Mouse (Mus musculus) ES-E14 (cell line): ENCODE data around the gene Pgf. TPM values are rescaled to one million over a fixed set of nuclear protein-coding genes. Genes with fewer than 3 reads are reported as not detected.

Experiments used
- DNase-seq: peaks from one replicate; pipeline ENCODE4 v3.0.0-alpha.2; 2013; ENCODE audit warnings: low read depth, low spot score
- H3K27ac ChIP-seq: 2 replicates; pipeline ENCODE4 v1.5.1; 2012; ENCODE audit warnings: low read depth, mild to moderate bottlenecking, low read length, moderate library complexity, mixed read lengths; ENCODE audit not compliant: poor library complexity, insufficient read depth, severe bottlenecking
- H3K36me3 ChIP-seq: 2 replicates; pipeline ENCODE4 v1.6.1; 2012; ENCODE audit warnings: mild to moderate bottlenecking, low read length, moderate library complexity, mixed read lengths; ENCODE audit not compliant: control insufficient read depth, poor library complexity, insufficient read depth, severe bottlenecking
- H3K4me1 ChIP-seq, 2 experiments: fragments of 150-350 bp in 1 of 2; sonication (generic) in 1 of 2; 2 replicates each; pipeline ENCODE4 v1.6.1; 2012; ENCODE audit warnings: low read length in 2 of 2, mild to moderate bottlenecking in 1 of 2, mixed read lengths in 1 of 2; ENCODE audit not compliant: control insufficient read depth in 2 of 2, insufficient read depth in 2 of 2, poor library complexity in 1 of 2
- H3K4me3 ChIP-seq, 2 experiments: fragments of 150-350 bp in 1 of 2; sonication (generic) in 1 of 2; 2 replicates each; pipeline ENCODE4 v1.5.1; 2012; ENCODE audit warnings: low read length in 2 of 2, low read depth in 1 of 2, mild to moderate bottlenecking in 1 of 2, mixed read lengths in 1 of 2; ENCODE audit not compliant: insufficient read depth in 1 of 2, poor library complexity in 1 of 2, severe bottlenecking in 1 of 2
- H3K9ac ChIP-seq: 2 replicates; pipeline ENCODE4 v1.6.1; 2012; ENCODE audit warnings: low read depth, mild to moderate bottlenecking, low read length, mixed read lengths; ENCODE audit not compliant: poor library complexity, insufficient read depth, severe bottlenecking
- H3K9me3 ChIP-seq: fragments of 150-350 bp; sonication (generic); 2 replicates; pipeline ENCODE4 v1.6.1; 2012; ENCODE audit warnings: low read depth, mild to moderate bottlenecking, low read length; ENCODE audit not compliant: control insufficient read depth, insufficient read depth
- CHD2 ChIP-seq: IDR thresholded peaks from 2 replicates; pipeline ENCODE4 v1.6.1; 2014; ENCODE audit warnings: mild to moderate bottlenecking, low read depth, low read length, inconsistent platforms
- HCFC1 ChIP-seq: IDR thresholded peaks from 2 replicates; pipeline ENCODE4 v1.6.1; 2012; ENCODE audit warnings: low read length, inconsistent platforms, borderline replicate concordance; ENCODE audit not compliant: insufficient read depth
- MAFK ChIP-seq: IDR thresholded peaks from 2 replicates; pipeline ENCODE4 v1.6.1; 2014; ENCODE audit warnings: mild to moderate bottlenecking, low read depth, low read length, inconsistent platforms; ENCODE audit not compliant: insufficient read depth
- ZC3H11A ChIP-seq: IDR thresholded peaks from 2 replicates; pipeline ENCODE4 v1.6.1; 2012; ENCODE audit warnings: low read depth, mild to moderate bottlenecking, inconsistent platforms, low read length, borderline replicate concordance
- ZNF384 ChIP-seq: IDR thresholded peaks from 2 replicates; pipeline ENCODE4 v1.6.1; 2012; ENCODE audit warnings: low read depth, low read length, inconsistent platforms
- in situ Hi-C, 2 experiments: fragments of 600-800 bp; cut with MboI; formaldehyde crosslinking; loops; one replicate each; pipeline ENCODE4 v1.15.1; 2025; ENCODE audit warnings: low sequenced_read_pairs in 2 of 2, inconsistent platforms in 1 of 2; ENCODE audit not compliant: unreplicated experiment in 2 of 2
- total RNA-seq: library from RNA; depleted of rRNA; stranded (reverse); fragments of 300-350 nt; gene quantifications from 2 replicates; pipeline ENCODE4 v1.2.3, GENCODE M21; 2012

Pgf gene
- total RNA-seq, 1 experiment = 6.9 TPM

- Histone ChIP-seq H3K4me3 (no peak overlapping the region), H3K27ac (no peak overlapping the region), H3K36me3 (no peaks in the 10 kb centered on the region), H3K4me1 (peaks cover 4 to 7% of the 10 kb centered on the region in 2 experiments; a peak in 2 of 4 replicates), H3K9ac (no peak overlapping the region), H3K9me3 (no peaks in the 10 kb centered on the region)
- no peak for DNase-seq
- TF ChIP-seq HCFC1 (no peak), MAFK (no peak), ZC3H11A (no peak), CHD2 (no peak), ZNF384 (no peak)
- in situ Hi-C loops = no loop called here
These were observed 17.0 kb upstream of the Pgf start for GRCm38 (mm10) chr12:85194623-85195018.

- in situ Hi-C loops = no loop called here
- no peak overlapping the region for H3K9ac ChIP-seq
- H3K36me3 ChIP-seq = no peaks in the 10 kb centered on the region
- H3K9me3 ChIP-seq = no peaks in the 10 kb centered on the region
- no peak for DNase-seq
- no peak overlapping the region for H3K27ac ChIP-seq
- no peak overlapping the region for H3K4me3 ChIP-seq
- peaks cover 4 to 7% of the 10 kb centered on the region in 2 experiments; a peak in 2 of 4 replicates for H3K4me1 ChIP-seq
- TF ChIP-seq HCFC1 = no peak
- TF ChIP-seq CHD2 = no peak
- TF ChIP-seq ZNF384 = no peak
- no peak for TF ChIP-seq MAFK
- TF ChIP-seq ZC3H11A = no peak
These were observed 16.5 kb upstream of the Pgf start for GRCm38 (mm10) chr12:85193923-85194622.

GRCm38 (mm10) chr12:85193146-85193545 is 15.6 kb upstream of the Pgf start:
- H3K9me3 ChIP-seq = no peaks in the 10 kb centered on the region
- H3K9ac ChIP-seq = no peak overlapping the region
- in situ Hi-C loops = no loop called here
- H3K4me1 ChIP-seq = peaks cover 4 to 7% of the 10 kb centered on the region in 2 experiments; a peak in 2 of 4 replicates
- no peak for DNase-seq
- no peak overlapping the region for H3K4me3 ChIP-seq
- no peaks in the 10 kb centered on the region for H3K36me3 ChIP-seq
- no peak for TF ChIP-seq ZC3H11A
- no peak for TF ChIP-seq CHD2
- no peak for TF ChIP-seq ZNF384
- no peak overlapping the region for H3K27ac ChIP-seq

GRCm38 (mm10) chr12:85192461-85193108 is 15.0 kb upstream of the Pgf start:
- TF ChIP-seq CHD2 (no peak), HCFC1 (no peak), ZNF384 (no peak), ZC3H11A (no peak), MAFK (no peak)
- H3K36me3 ChIP-seq = no peaks in the 10 kb centered on the region
- H3K4me3 ChIP-seq = peak overlapping the region; percentile 21 to 41; a peak in 1 of 4 replicates
- no peak overlapping the region for H3K27ac ChIP-seq
- no peak overlapping the region for H3K9ac ChIP-seq
- H3K4me1 ChIP-seq = peaks cover 4 to 7% of the 10 kb centered on the region in 2 experiments; a peak in 2 of 4 replicates
- in situ Hi-C loops = no loop called here
- no peak for DNase-seq
- no peaks in the 10 kb centered on the region for H3K9me3 ChIP-seq

- in situ Hi-C loops = no loop called here
- H3K9me3 ChIP-seq = no peaks in the 10 kb centered on the region
- DNase-seq = no peak
- no peak for TF ChIP-seq CHD2
- TF ChIP-seq ZC3H11A = no peak
- no peak for TF ChIP-seq MAFK
- TF ChIP-seq ZNF384 = no peak
- TF ChIP-seq HCFC1 = no peak
- H3K27ac ChIP-seq = no peak overlapping the region
- peak overlapping the region in 1 of 2 experiments; percentile 48; a peak in 2 of 4 replicates for H3K4me3 ChIP-seq
- no peaks in the 10 kb centered on the region for H3K36me3 ChIP-seq
- H3K4me1 ChIP-seq = peaks cover 4 to 7% of the 10 kb centered on the region in 2 experiments; a peak in 2 of 4 replicates
- H3K9ac ChIP-seq = no peak overlapping the region; the same call in 1 of the 2 replicates
These were observed 12.7 kb upstream of the Pgf start for GRCm38 (mm10) chr12:85190290-85190689.
